Mouse (Mus musculus): ENCODE measurements around the gene Ppm1h. TPM values are rescaled to one million over a fixed set of nuclear protein-coding genes. Genes with fewer than 3 reads are reported as not detected.

Ppm1h gene
- 11.2 and 12.0 TPM in 2 replicates for polyA plus RNA-seq (2015; fragmentation: Nextera tagmentation; extraction: Ambion mirVana)

DNA sequence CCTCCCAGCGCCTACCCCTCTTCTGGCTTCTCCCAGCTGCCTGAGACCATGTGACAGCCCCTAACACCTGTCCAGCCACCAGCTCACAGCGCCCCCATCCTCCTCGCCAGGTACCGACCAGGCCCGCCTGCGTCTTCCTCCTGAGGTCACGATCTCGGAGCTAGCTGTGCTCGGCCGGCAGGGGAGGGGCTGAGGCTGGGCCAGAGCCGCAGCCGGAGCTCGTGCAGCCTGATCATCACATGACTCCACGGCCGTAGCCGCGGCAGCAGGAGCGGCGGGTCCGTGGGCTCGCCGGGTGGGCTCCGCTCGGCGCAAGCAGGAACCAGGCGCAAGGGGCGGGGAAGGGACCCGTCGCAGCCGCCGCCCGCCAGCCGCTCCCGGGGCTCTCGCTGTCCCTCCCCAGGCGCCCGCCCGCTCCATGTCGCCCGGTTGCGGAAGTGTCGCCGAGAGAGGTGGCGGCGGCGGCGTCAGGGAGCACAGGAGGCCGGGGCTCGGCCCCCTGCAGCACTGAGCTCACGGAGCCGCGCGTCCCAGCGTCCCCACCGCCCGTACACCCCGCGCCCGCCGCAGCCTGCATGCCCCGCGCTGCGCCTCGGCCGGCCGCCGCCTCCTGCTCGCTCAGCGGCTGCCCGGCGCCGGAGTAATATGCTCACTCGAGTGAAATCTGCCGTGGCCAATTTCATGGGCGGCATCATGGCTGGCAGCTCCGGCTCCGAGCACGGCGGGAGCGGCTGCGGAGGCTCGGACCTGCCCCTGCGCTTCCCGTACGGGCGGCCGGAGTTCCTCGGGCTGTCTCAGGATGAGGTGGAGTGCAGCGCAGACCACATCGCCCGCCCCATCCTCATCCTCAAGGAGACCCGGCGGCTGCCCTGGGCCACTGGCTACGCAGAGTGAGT lies at the start of gene Ppm1h:
TSS of gene Ppm1h (plus strand) at position 222 of the 896 bp plus-strand sequence.

MicroRNAs encoded within 50 kb of the gene (microRNA counts, 519-probe panel; counts per million panel counts)
- microRNA mmu-let-7i = 5,613 counts per million, percentile 97 among the panel's probes with 10 or more counts

Small RNAs within 50 kb of the gene (microRNA-seq; reads per million reads assigned to microRNA genes)
- gene Mir6412 (not detected), gene Mir8104 (not detected), gene Mirlet7i (55,481 reads per million, percentile 99 among the genes with 10 or more reads in this experiment)

Other genes starting within 250 kb of the Ppm1h start
- 9.4 and 11.2 TPM in 2 replicates for gene Avpr1a, start 230.3 kb upstream of the Ppm1h start, polyA plus RNA-seq (2015; fragmentation: Nextera tagmentation; extraction: Ambion mirVana)

Data from urinary bladder, postnatal 0 days (tissue).